Mouse (Mus musculus): ENCODE measurements at regions not wholly inside any gene's neighbourhood (a gene's known extent, or its start where the extent isn't known, plus 50 kb on each side); places are given as distances from the start of the nearest gene placed in this dataset.

DNA sequence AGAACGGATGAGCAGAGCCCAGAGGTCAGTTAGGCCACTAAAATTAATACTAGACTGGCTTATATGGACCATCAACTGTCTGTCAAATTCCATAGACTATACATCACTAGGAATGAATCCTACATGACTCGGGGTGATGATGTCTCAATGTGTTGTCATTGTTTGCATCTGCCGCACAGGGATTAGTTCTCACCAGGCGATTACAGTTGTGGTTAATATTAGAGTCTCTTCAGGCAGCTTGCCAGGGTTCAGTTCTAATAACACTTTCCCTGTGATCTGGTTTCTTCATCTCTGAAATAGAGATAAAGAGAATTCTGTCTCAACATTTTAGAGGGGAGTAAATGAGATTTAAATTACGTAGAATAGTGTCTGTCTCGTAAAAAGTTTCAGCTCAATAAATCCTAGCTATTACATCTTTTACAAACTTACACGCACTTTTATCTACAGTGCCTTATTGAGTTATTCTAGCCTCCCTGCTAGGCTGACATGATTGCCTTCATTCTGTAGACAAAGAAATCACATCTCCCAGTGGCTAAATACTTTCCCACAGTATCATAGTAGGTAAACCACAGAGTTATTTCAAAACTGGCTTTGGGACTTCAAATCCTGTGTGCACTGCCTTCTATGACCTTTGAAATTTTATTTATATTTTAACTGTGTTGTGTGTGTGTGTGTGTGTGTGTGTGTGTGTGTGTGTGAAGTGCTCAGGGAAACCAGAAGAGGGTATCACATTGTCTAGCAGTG, 148.0 kb upstream of the 4933402D24Rik start:
- no peak for DNase-seq (ENCODE audit: extremely low spot score in 1 of 2, low spot score in 2 of 2)
- no peak overlapping the region for H3K4me3 ChIP-seq
- intact Hi-C loops (cut with DNase I): no loop called here
- TF ChIP-seq CTCF (IDR thresholded peaks at IDR 0.05): no peak
- H3K27ac ChIP-seq: no peak overlapping the region

DNA sequence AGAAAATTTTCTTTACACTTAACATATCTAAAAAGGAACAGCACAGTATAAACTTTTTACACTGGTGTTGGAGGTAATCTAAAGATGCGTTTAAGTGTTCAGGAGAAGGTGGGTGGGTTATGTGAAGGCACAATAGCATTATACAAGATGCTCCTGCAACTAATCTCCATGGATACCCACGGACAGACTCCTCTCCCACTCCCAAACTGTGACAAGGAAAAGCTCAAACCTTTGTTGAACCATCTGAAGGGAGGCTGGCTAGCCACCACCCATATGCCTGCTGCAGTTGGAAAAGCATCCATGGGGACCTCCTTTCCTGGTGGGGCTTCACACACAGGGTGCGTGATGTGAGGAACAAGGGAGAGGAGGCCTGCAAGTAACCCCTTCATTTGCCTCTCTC, 141.7 kb upstream of the 4933402D24Rik start:
- Histone ChIP-seq H3K4me3 (no peak overlapping the region), H3K27ac (no peak overlapping the region)
- no peak for TF ChIP-seq CTCF (IDR thresholded peaks at IDR 0.05)
- no peak for DNase-seq (ENCODE audit: extremely low spot score in 1 of 2, low spot score in 2 of 2)
- intact Hi-C loops (cut with DNase I): no loop called here

DNA sequence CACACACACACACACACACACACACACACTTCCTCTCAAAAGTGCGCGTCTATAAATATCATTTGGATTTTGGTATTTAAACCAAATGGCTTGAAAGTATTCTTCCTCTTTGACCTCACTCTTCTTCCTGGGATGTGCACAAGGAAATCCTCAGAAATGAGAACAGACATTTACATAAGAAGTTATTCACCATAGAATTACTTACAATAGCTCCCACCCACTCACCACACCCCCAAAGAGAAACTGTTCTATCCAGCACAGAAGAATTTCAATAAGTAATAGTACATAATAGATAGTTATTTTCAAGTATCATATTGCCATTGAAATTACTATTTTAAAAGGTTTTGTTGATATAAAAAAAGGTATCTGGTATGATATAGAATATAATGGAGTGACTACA, 140.1 kb upstream of the 4933402D24Rik start:
- TF ChIP-seq CTCF (IDR thresholded peaks at IDR 0.05): no peak
- Histone ChIP-seq H3K27ac (no peak overlapping the region), H3K4me3 (no peak overlapping the region)
- DNase-seq (ENCODE audit: extremely low spot score in 1 of 2, low spot score in 2 of 2): no peak
- intact Hi-C loops (cut with DNase I): no loop called here

DNA sequence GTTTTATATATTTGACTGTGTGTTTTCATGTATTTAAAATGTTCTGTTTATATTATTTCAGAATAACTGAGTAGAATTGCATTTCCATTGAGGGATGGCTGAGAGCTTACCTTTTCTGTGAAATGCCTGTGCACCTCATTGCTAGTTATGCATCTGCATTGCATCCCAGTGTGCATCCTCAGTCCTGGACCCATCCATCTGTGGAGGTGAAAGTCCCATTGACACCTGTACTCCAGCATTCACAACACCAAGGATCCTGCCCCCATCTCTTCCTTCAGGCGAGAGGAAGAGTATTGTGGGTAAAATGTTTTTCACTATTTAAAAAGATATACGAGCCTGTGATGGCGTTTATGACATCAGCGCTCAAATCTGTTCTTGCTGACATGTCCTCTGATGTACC, 134.6 kb upstream of the 4933402D24Rik start:
- H3K4me3 ChIP-seq: no peak overlapping the region
- TF ChIP-seq CTCF (IDR thresholded peaks at IDR 0.05): no peak
- no peak for DNase-seq (ENCODE audit: extremely low spot score in 1 of 2, low spot score in 2 of 2)
- intact Hi-C loops (cut with DNase I): no loop called here
- H3K27ac ChIP-seq: no peak overlapping the region

DNA sequence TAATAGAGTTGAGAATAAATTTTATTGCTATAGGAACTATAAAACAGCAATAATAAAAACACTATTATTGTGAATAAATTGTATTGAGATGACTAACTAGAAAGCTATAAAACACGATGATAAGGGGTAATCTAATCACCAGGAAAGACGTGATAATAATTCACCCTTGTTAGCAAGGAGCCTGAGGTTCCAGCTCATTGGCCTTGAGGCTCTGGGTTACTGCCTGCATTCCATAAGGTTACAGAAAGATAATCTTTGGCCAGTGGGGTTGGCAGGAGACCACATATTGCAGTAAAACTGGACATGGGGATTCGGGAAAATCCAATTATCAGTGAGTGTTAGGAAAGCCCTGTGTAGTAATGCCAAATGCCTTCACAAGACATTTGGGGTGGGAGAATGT, 134.1 kb upstream of the 4933402D24Rik start:
- no peak for TF ChIP-seq CTCF (IDR thresholded peaks at IDR 0.05)
- no peak overlapping the region for H3K4me3 ChIP-seq
- no peak for DNase-seq (ENCODE audit: extremely low spot score in 1 of 2, low spot score in 2 of 2)
- intact Hi-C loops (cut with DNase I): no loop called here
- no peak overlapping the region for H3K27ac ChIP-seq

DNA sequence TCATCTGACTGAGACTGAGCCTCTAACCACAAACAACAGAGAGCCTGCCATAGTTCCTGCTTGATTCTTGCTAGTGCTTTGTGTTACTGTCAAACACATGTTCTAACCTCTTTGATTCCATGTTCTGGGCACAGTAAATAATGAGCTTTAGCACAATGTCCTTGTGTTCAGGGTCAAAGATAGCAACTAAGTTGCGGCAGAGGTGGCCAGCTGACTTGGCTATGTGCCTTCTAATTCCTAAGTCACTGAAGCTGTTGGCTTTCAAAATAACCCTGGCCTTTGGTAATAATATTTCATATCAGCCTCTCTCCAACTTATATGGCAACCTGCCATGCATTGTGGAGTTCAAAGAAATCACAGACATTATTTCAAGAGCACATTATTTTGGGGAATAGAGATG, 133.3 kb upstream of the 4933402D24Rik start:
- no peak overlapping the region for H3K27ac ChIP-seq
- H3K4me3 ChIP-seq: no peak overlapping the region
- no peak for TF ChIP-seq CTCF (IDR thresholded peaks at IDR 0.05)
- DNase-seq (ENCODE audit: extremely low spot score in 1 of 2, low spot score in 2 of 2): no peak
- intact Hi-C loops (cut with DNase I): no loop called here

DNA sequence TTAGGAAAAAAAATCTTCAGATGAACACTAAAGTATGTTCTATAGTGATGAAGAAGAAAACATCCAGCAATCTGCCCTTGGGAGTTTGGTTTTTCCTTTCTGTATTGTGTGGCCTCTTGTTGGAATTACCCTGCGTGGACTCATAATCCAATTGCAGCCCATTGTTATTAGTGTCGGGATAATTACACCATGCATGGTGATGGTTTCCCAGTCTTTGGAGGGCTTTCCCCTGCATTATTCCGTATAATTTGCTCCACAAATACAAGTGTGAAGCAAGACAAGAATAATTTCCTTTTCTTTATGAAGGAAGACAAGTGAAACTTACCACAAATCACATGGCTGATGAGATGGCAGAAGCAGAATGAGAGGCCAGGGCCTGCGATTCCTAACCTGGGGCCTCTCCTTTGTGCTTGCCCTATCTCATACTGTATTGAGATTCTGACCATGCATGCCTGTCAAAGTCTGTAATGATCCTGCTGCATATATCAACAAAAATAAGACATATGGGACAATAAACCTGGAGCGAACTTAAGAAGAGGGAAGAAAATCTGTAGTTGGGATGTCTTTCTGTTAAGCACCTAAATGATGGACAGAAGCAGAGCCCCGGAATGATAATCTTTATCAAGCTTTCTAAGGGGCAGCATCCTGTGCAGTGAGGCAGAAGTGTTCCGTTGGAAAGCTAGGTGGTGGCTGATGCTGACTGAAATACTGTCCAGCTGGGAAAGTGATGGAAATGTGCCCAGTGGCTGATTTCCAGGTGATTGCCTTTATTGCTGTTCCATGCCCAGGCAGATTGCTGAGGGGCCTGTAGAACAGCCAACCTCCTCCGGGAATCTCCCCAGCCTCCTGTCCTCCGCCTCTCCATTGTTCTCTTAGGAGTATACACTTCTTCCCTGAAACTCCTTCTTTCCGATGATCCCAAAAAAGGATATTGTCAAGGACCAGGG, 130.8 kb upstream of the 4933402D24Rik start:
- TF ChIP-seq CTCF (IDR thresholded peaks at IDR 0.05): no peak
- DNase-seq (ENCODE audit: extremely low spot score in 1 of 2, low spot score in 2 of 2): no peak
- no peak overlapping the region for H3K4me3 ChIP-seq
- intact Hi-C loops (cut with DNase I): no loop called here
- H3K27ac ChIP-seq: no peak overlapping the region

GRCm38 (mm10) chr1:63898766-63899165, 129.7 kb upstream of the 4933402D24Rik start:
- no peak overlapping the region for H3K4me3 ChIP-seq
- intact Hi-C loops (cut with DNase I): no loop called here
- no peak for TF ChIP-seq CTCF (IDR thresholded peaks at IDR 0.05)
- H3K27ac ChIP-seq: no peak overlapping the region
- DNase-seq (ENCODE audit: extremely low spot score in 1 of 2, low spot score in 2 of 2): peak in 1 of 2 experiments; percentile 21

DNA sequence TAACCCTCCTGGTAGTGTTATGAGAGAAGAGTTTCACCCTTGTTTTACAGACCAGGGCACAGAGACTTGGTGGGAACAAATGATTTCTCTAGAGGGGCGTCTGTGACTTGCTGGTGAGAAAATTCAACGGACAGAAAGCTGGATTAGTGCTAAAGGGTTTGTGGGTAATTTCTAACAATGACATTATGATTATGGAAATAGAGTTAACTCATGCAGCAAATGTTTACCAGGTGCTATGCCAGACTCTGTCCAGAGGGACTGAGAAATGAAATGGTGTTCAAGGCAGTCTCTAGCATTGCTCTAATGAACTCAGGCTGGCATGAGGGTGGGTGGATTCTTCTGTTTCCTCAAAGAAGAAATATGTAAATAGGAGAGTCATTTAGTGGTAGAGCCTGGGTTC, 128.5 kb upstream of the 4933402D24Rik start:
- H3K4me3 ChIP-seq: no peak overlapping the region
- intact Hi-C loops (cut with DNase I): no loop called here
- no peak for DNase-seq (ENCODE audit: extremely low spot score in 1 of 2, low spot score in 2 of 2)
- H3K27ac ChIP-seq: no peak overlapping the region
- TF ChIP-seq CTCF (IDR thresholded peaks at IDR 0.05): no peak

DNA sequence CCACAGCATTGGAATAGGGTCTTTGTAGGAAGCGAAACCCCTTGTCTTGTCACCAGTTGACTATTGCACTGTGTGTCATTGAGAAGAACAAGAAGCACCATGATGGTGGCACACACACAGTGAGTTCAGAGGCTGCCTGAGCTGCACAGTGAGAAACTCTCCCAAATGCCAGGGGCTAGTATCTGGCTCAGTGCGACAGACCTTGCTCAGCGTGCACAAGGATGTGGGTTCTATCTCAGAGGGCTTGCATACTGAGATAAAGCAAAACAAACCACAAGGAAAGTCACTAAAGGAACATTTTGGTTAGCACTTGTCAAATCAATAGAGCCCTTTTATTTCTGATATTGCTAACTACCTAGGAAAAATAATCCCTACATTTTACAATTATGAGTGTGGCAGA, 110.5 kb upstream of the 4933402D24Rik start:
- no peak overlapping the region for H3K27ac ChIP-seq
- no peak overlapping the region for H3K4me3 ChIP-seq
- no peak for TF ChIP-seq CTCF (IDR thresholded peaks at IDR 0.05)
- intact Hi-C loops (cut with DNase I): no loop called here
- no peak for DNase-seq (ENCODE audit: extremely low spot score in 1 of 2, low spot score in 2 of 2)

DNA sequence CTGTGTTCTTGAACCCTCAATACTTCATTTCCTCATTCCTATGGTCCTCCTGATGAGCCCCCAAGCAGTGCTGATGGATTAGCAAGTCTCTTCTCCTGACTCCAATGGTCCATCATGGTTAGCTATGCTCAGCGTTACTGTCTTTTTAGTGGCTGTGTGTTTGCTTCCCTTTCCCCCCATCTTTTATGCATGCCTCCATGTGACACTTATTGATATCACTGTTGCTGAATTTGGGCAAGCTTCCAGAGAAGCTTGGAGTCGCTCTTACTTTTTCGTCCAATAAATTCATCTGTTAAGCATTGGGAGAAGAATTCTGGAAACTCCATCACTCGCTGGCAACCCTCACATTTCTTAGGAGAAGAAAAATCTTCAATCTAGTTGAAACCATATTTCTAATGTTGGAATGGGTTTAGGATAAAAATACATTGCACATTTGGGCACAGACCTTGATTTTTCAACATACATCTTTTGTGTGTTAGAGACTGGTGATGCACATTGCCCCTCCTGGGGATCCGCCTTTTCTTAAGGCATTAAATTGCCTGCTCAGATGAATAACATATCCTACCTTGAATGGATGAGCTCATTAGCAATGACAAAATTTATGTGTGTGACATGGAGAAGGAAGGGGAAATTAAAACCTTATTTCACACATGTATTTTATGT, 107.7 kb upstream of the 4933402D24Rik start:
- Histone ChIP-seq H3K27ac (no peak overlapping the region; the same call in 1 of the 2 replicates), H3K4me3 (no peak overlapping the region)
- DNase-seq (ENCODE audit: extremely low spot score in 1 of 2, low spot score in 2 of 2): no peak
- no peak for TF ChIP-seq CTCF (IDR thresholded peaks at IDR 0.05)
- intact Hi-C loops (cut with DNase I): no loop called here
